Mouse (Mus musculus): ENCODE data around the gene Ildr1.

DNA sequence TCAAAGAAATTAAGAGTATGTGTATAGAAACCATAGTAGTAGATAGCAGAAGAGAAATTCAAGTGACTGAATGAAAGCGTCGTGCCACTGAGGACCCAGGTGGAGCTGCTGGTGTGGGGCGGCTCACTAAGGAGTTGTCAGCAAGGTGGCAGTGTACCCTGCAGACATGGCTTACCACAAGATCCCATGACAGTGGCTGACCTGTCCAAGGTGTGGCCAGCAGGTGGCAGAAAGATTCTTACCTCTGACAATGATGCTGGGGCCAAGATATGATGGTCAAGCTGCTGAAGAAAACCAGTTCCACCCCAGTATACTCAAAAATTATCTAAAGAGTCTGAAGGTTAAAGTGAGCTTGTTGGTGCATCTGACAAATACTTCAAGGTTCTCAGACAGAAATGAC, 41.6 kb downstream of the Ildr1 start:
- TF ChIP-seq CTCF (IDR thresholded peaks at IDR 0.05) (peak; percentile 73), EP300 (IDR thresholded peaks at IDR 0.05) (no peak)
